Mouse (Mus musculus): Measurements from ENCODE around the gene Lilrb4a. TPM values are rescaled to one million over a fixed set of nuclear protein-coding genes. Genes with fewer than 3 reads are reported as not detected.

The Lilrb4a gene
- 10 to 100 TPM; 67.2 to 70.1 TPM for polyA plus RNA-seq (2017; shearing (Covaris generic))

GRCm38 (mm10) chr10:51490691-51491090 is at the start of gene Lilrb4a:
Lilrb4a (plus strand) TSS chr10:51490956.

DNA sequence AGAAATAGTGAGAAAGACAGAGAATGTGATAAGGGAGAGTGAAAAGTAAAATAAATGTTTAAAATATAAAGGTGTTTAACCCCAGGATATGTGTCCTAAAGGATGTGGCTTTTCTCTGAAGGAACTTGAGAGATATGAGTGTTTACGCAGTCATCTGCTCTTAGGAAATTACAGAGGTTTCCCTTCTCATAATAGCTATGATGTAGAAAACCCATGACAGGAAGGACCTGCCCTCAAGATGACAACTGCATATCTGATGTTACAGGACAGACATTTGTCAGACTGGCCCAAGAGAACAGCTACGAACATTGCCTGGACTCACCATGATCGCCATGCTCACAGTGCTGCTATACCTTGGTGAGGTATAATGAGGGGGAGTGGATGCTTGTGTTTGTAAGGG is 10.4 kb upstream of the Lilrb4a start, which contains the start of the genes Gm49339 and Lilr4b:
TSS of gene Gm49339 (plus strand) at position 216 of the 400 bp plus-strand sequence.
TSS of gene Lilr4b (plus strand) at position 236 of the 400 bp plus-strand sequence.

Other genes starting within 250 kb of the Lilrb4a start
- 1 to 10 TPM; 6.6 to 9.3 TPM for gene Gm49339, start 10.3 kb upstream of the Lilrb4a start, polyA plus RNA-seq (2017; shearing (Covaris generic))
- gene Lilr4b, start 10.3 kb upstream of the Lilrb4a start, polyA plus RNA-seq (2017; shearing (Covaris generic)), result 10 to 100 TPM; 35.1 to 50.1 TPM
- gene Fam162b, start 99.6 kb downstream of the Lilrb4a start, polyA plus RNA-seq (2017; shearing (Covaris generic)), result not detected
- under 1 TPM in 1 of 2 experiments, not detected in 1; 0.09 TPM for gene Gprc6a, start 140.5 kb downstream of the Lilrb4a start, polyA plus RNA-seq (2017; shearing (Covaris generic))
- gene Rfx6, start 186.8 kb downstream of the Lilrb4a start, polyA plus RNA-seq (2017; shearing (Covaris generic)), result not detected